Mouse (Mus musculus) heart, postnatal 25 days (tissue): ENCODE results near the gene Gm20388. TPM values are rescaled to one million over a fixed set of nuclear protein-coding genes. Genes with fewer than 3 reads are reported as not detected.
"Not testable (repeated sequence)": the region's sequence is repeated elsewhere in the genome, so short reads cannot be mapped to it uniquely, and the experiment has no call there.

Experiments
- DNase-seq: peaks from one replicate; pipeline ENCODE4 v3.0.0; 2022; ENCODE audit warnings: low spot score
- intact Hi-C: fragments of 180-260 bp; cut with DNase I; formaldehyde crosslinking; loops from one replicate; pipeline ENCODE4 v1.15.1; 2025
- total RNA-seq, 2 experiments: library from RNA; stranded (reverse); gene quantifications; 2 replicates each; pipeline ENCODE4 v1.2.3; 2021

The Gm20388 gene
- total RNA-seq, 2 experiments from 2014 or later, result 2.7 TPM; not detected in 1

GRCm38 (mm10) chr8:123431616-123432365, 3521.2 kb downstream of the Gm20388 start:
- intact Hi-C loops, result no loop called here
- DNase-seq, result no peak

- DNase-seq, result no peak
- intact Hi-C loops, result no loop called here
Observed at GRCm38 (mm10) chr8:123432381-123432780, 3521.7 kb downstream of the Gm20388 start.

GRCm38 (mm10) chr8:123433241-123433974, 3522.8 kb downstream of the Gm20388 start:
- intact Hi-C loops, result not testable (repeated sequence)

GRCm38 (mm10) chr8:123441788-123442187, 3531.1 kb downstream of the Gm20388 start:
- intact Hi-C loops, result loop anchor here (1.0 kb wide), 1 partner anchor 36 kb away; the partner anchor contains the start of gene Afg3l1
- no peak for DNase-seq

More at GRCm38 (mm10) chr8:123433241-123433974, 3522.8 kb downstream of the Gm20388 start:
- DNase-seq, result not testable (repeated sequence)

GRCm38 (mm10) chr8:123442351-123442750, 3531.7 kb downstream of the Gm20388 start:
- intact Hi-C loops, result loop anchor here (1.0 kb wide), 1 partner anchor 35 kb away; the partner anchor contains the start of gene Afg3l1
- no peak for DNase-seq

- intact Hi-C loops, result loop anchor here (1.0 kb wide), 1 partner anchor 34 kb away; the partner anchor contains the start of gene Afg3l1
- peak; percentile 81 for DNase-seq
Observed at GRCm38 (mm10) chr8:123442871-123443575, 3532.4 kb downstream of the Gm20388 start.

- intact Hi-C loops, result no loop called here
- no peak for DNase-seq
Observed at GRCm38 (mm10) chr8:123443576-123443921, 3532.9 kb downstream of the Gm20388 start.

- no peak for DNase-seq
- intact Hi-C loops, result no loop called here
Observed at GRCm38 (mm10) chr8:123444131-123444530, 3533.5 kb downstream of the Gm20388 start.

GRCm38 (mm10) chr8:123445981-123446380, 3535.3 kb downstream of the Gm20388 start:
- DNase-seq, result no peak
- intact Hi-C loops, result no loop called here

- DNase-seq, result no peak
- intact Hi-C loops, result no loop called here
Observed at GRCm38 (mm10) chr8:123446799-123447198, 3536.2 kb downstream of the Gm20388 start.

- intact Hi-C loops, result no loop called here
- no peak for DNase-seq
Observed at GRCm38 (mm10) chr8:123450783-123451182, 3540.1 kb downstream of the Gm20388 start.

GRCm38 (mm10) chr8:123451747-123452146, 3541.1 kb downstream of the Gm20388 start:
- intact Hi-C loops, DNase-seq: not testable (repeated sequence)

- no peak for DNase-seq
Observed at GRCm38 (mm10) chr8:123452149-123452548, 3541.5 kb downstream of the Gm20388 start.

GRCm38 (mm10) chr8:123453291-123453690, 3542.7 kb downstream of the Gm20388 start:
- DNase-seq, result no peak
- intact Hi-C loops, result no loop called here

More at GRCm38 (mm10) chr8:123452149-123452548, 3541.5 kb downstream of the Gm20388 start:
- intact Hi-C loops, result no loop called here

GRCm38 (mm10) chr8:123453951-123454350, 3543.3 kb downstream of the Gm20388 start:
- DNase-seq, result no peak
- intact Hi-C loops, result no loop called here

- DNase-seq, result no peak
- intact Hi-C loops, result no loop called here
Observed at GRCm38 (mm10) chr8:123454559-123454958, 3543.9 kb downstream of the Gm20388 start.

GRCm38 (mm10) chr8:123463651-123464050, 3553.0 kb downstream of the Gm20388 start:
- DNase-seq, result no peak
- intact Hi-C loops, result no loop called here

GRCm38 (mm10) chr8:123467476-123467875, 3556.8 kb downstream of the Gm20388 start:
- intact Hi-C loops, result no loop called here
- no peak for DNase-seq

- DNase-seq, result not testable (repeated sequence)
Observed at GRCm38 (mm10) chr8:123472991-123473390, 3562.3 kb downstream of the Gm20388 start.

GRCm38 (mm10) chr8:123474549-123474948, 3563.9 kb downstream of the Gm20388 start:
- intact Hi-C loops, DNase-seq: not testable (repeated sequence)

More at GRCm38 (mm10) chr8:123472991-123473390, 3562.3 kb downstream of the Gm20388 start:
- intact Hi-C loops, result not testable (repeated sequence)
